Mouse (Mus musculus) left cerebral cortex, adult 11 months (tissue): ENCODE measurements at regions not wholly inside any gene's neighbourhood (a gene's known extent, or its start where the extent isn't known, plus 50 kb on each side); places are given as distances from the start of the nearest gene placed in this dataset.
"Not testable (repeated sequence)": the region's sequence is repeated elsewhere in the genome, so short reads cannot be mapped to it uniquely, and the experiment has no call there.

Experiments used
- DNase-seq: peaks from one replicate; pipeline ENCODE4 v3.0.0; 2022; ENCODE audit warnings: low spot score

- peak; percentile 14 for DNase-seq
Measured at GRCm38 (mm10) chr8:103644106-103644505, 457.3 kb upstream of the Cdh5 start.

GRCm38 (mm10) chr8:103644845-103645244 is 456.6 kb upstream of the Cdh5 start:
- DNase-seq: no peak

GRCm38 (mm10) chr8:103664796-103665195 is 436.6 kb upstream of the Cdh5 start:
- no peak for DNase-seq

DNA sequence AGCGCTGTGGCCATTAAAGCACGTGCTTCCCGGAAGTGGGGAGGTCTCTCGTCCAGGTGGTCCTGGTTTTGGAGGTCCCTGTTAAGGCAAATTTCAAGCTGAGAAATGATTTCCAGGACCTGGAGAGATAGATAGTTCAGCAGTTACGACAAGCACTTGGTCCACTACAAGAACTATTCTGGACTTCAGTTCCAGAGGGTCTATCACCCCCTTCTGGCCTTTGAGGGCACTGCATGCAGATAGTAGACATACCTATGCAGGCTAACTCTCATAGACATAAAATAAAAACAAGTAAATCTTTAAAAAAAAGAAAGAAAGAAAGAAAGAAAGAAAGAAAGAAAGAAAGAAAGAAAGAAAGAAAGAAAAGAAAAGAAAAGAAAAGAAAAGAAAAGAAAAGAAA is 415.2 kb upstream of the Cdh5 start:
- not testable (repeated sequence) for DNase-seq

DNA sequence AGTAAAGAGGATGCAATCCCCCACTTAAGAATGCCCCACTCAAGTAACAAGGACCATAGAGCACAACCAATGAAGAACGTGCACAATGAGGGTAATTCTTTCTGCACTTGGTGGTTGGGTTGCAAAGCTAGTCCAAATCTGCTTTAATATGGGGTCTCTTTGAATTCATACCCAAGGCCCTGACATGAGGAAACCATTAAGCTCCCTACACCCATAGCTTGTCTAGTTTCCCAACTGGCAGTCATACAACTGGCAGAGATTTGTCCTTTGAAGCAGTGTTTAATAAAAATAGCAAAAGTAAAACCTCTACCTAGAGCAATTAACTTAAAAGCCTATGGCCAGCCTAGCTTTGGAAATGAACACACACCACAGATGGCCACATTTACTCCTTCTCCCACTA is 411.0 kb upstream of the Cdh5 start:
- no peak for DNase-seq

- DNase-seq: no peak
Measured at GRCm38 (mm10) chr8:103693531-103693930, 407.9 kb upstream of the Cdh5 start.

DNA sequence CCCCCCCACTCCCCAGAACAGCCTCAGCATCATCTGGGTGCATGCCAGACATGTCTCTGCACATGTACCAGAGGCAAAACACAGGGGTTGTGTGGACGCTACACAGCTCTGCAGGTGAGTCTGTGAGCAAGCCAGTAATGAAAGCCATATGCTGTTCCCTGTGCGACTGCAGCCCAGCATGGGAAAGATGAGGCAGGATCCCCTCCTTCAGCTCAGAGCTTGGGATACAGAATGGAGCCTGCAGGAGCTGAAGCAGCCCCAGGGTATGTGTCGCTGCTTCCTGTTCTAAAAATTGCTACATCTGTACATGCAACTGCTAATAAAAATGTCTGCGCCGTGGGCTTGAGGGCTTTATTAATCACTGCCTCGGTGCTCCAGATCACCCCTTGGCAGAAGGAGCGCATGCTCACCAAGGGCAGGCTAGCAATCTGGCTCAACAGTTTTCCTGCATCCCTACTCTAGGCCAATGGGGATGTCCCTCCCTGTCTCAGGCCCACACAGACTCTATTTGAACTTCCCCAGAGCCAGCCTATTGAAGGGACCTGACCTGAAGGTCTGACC is 407.0 kb upstream of the Cdh5 start:
- DNase-seq: no peak

GRCm38 (mm10) chr8:103699016-103699520 is 402.4 kb upstream of the Cdh5 start:
- DNase-seq: no peak

DNA sequence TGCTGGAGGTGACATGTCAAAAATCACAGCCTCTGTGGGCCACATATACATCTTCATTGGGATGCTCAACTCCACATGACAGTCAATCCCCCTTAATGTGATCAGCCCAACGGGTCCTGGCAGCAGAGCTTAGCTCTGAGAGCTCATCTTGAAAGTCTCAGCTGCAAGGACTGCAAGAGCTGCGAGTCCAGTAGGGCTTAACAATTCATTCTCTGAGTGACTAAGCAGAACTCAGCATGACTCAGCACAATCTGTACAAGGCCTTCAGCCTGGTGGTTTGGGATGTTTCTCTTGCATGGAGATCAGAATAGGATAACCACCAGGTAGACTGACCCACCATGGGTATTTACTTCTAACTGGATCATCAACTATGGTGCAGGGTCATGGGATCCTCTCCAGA is 399.2 kb upstream of the Cdh5 start:
- no peak for DNase-seq

DNA sequence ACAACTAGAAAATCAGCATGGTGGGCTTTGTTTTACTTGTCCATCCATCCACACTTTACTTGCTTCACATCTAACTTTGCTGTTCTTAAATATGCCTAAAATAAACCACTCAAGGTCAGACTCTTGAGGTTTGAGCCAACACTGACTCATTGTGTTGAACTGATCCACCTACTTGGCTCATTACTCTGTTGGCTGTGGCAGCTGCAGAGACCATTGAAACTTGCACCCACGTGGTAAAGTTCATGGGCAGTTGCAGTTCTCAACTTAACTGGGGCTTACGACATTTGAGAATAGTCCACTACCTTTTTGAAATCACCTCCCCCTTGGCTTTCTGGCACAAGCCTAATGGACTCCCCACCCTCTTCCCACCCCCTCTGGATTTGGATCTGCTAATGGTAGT is 395.3 kb upstream of the Cdh5 start:
- DNase-seq: no peak

- not testable (repeated sequence) for DNase-seq
Measured at GRCm38 (mm10) chr8:103710871-103711270, 390.6 kb upstream of the Cdh5 start.

- DNase-seq: no peak
Measured at GRCm38 (mm10) chr8:103717723-103718122, 383.7 kb upstream of the Cdh5 start.

GRCm38 (mm10) chr8:103733466-103733865 is 368.0 kb upstream of the Cdh5 start:
- no peak for DNase-seq

GRCm38 (mm10) chr8:103738330-103738729 is 363.1 kb upstream of the Cdh5 start:
- DNase-seq: no peak

- no peak for DNase-seq
Measured at GRCm38 (mm10) chr8:103741395-103741794, 360.0 kb upstream of the Cdh5 start.

GRCm38 (mm10) chr8:103748734-103749133 is 352.7 kb upstream of the Cdh5 start:
- DNase-seq: no peak

GRCm38 (mm10) chr8:103750278-103751097 is 350.9 kb upstream of the Cdh5 start:
- DNase-seq: no peak

DNA sequence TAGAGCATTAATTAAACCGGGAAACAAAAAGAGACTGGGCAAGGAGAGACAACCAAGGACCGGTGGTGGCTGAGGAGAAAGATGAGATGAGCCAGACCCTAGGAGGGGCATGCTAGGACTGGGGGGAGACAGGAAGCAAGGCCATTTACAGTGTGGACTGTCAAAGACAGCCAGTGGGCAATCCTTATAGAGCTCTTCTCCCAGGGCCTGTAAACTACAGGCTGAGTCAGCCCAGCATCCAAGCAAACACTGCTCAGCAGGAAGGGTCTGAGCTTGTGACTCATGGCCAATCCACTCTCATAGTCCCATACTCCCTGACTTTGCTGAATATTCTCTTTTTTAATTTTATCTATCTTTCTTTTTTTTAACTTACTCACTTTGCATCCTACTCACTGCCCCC is 350.3 kb upstream of the Cdh5 start:
- no peak for DNase-seq

GRCm38 (mm10) chr8:103763821-103764220 is 337.6 kb upstream of the Cdh5 start:
- DNase-seq: no peak

DNA sequence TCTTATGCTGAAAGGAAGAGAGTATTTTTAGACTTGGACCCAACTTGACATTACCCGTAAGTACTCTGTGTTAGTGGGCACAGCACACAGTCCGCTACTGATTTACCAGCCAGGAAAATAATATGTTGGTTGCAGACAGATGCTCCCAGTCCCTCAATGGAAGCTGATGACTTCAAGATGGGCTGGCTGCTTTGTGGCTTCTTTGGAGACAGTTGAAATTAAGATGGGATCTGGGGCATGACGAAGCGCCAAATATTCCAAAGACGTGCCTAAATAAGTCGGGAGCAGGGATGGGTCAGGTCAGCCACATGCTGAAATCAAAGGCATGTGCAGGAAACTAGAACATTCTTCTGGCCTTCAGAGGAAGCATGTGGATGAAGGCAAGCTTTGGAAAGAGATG is 321.8 kb upstream of the Cdh5 start:
- no peak for DNase-seq

GRCm38 (mm10) chr8:103788308-103788707 is 313.1 kb upstream of the Cdh5 start:
- no peak for DNase-seq

DNA sequence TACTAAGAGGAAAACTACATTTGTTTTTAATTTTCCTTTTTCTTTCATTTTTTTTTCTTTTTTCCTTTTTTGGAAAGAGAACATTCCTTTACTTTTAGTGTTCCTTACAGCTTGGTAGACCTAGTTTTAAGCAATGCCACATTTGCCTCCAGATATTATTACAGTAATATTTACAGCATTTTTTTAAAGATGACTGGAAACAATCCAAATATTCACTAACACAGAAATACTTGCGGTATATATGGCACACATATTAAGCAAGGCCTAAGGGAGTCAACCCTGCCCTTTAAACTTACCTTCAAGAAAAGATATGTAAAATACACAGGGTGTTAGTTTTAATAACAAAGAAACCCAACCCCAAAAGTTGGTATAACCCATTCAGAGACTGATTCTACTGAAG is 308.1 kb upstream of the Cdh5 start:
- DNase-seq: no peak

- not testable (repeated sequence) for DNase-seq
Measured at GRCm38 (mm10) chr8:103798630-103799029, 302.8 kb upstream of the Cdh5 start.

- DNase-seq: no peak
Measured at GRCm38 (mm10) chr8:103808171-103808570, 293.3 kb upstream of the Cdh5 start.
